Mouse (Mus musculus) midbrain, embryonic 15.5 days (tissue): ENCODE data around the gene Plekhg6. TPM values are rescaled to one million over a fixed set of nuclear protein-coding genes. Genes with fewer than 3 reads are reported as not detected.

Experiments used
- ATAC-seq: fragments of 200-750 bp; cut with Nextera tagmentation; replicated peaks from 2 replicates; pipeline ENCODE4 v1.8.0; 2017; ENCODE audit warnings: moderate TSS enrichment
- H3K27ac ChIP-seq: fragments of 300-500 bp; sonication (generic); 2 replicates; pipeline ENCODE4 v1.5.1; 2015; ENCODE audit warnings: mild to moderate bottlenecking, inconsistent platforms
- H3K27me3 ChIP-seq: fragments of 300-500 bp; sonication (generic); replicated peaks from 2 replicates; pipeline ENCODE4 v1.6.1; 2015; ENCODE audit warnings: inconsistent platforms
- H3K36me3 ChIP-seq: fragments of 300-500 bp; sonication (generic); replicated peaks from 2 replicates; pipeline ENCODE4 v1.6.1; 2015; ENCODE audit warnings: inconsistent platforms
- H3K4me1 ChIP-seq: fragments of 300-500 bp; sonication (generic); 2 replicates; pipeline ENCODE4 v1.6.1; 2015; ENCODE audit warnings: inconsistent platforms
- H3K4me2 ChIP-seq: fragments of 300-500 bp; sonication (generic); 2 replicates; pipeline ENCODE4 v1.6.1; 2015; ENCODE audit warnings: inconsistent platforms, mild to moderate bottlenecking, moderate library complexity
- H3K4me3 ChIP-seq: fragments of 300-500 bp; sonication (generic); 2 replicates; pipeline ENCODE4 v1.5.1; 2015; ENCODE audit warnings: mild to moderate bottlenecking, inconsistent platforms
- H3K9ac ChIP-seq: fragments of 300-500 bp; sonication (generic); 2 replicates; pipeline ENCODE4 v1.6.1; 2015; ENCODE audit warnings: mild to moderate bottlenecking, inconsistent platforms
- H3K9me3 ChIP-seq: fragments of 300-500 bp; sonication (generic); 2 replicates; pipeline ENCODE4 v1.6.1; 2016; ENCODE audit warnings: inconsistent platforms
- WGBS: fragments of 180-500 bp; shearing (Covaris S2); methylation state at CpG from one replicate; pipeline ENCODE4 v1.1.7; 2015; ENCODE audit warnings: mixed read lengths; 5-methylcytosine and 5-hydroxymethylcytosine counted together
- polyA plus RNA-seq: library from polyadenylated mRNA; unstranded; fragments of >200 nt; fragmentation: Nextera tagmentation; extraction: Ambion mirVana; gene quantifications from 2 replicates; pipeline ENCODE4 v1.2.1, GENCODE M21; 2015

Gene Plekhg6
- polyA plus RNA-seq, 1 experiment from 2014 or later = 0.32 TPM

- Histone ChIP-seq H3K9ac (no peak overlapping the region), H3K9me3 (no peaks in the 10 kb centered on the region), H3K4me3 (no peak overlapping the region), H3K27me3 (no peaks in the 10 kb centered on the region), H3K4me1 (peaks cover 8% of the 10 kb centered on the region; the same call in 1 of the 2 replicates), H3K27ac (no peak overlapping the region), H3K36me3 (no peaks in the 10 kb centered on the region), H3K4me2 (no peak overlapping the region)
- no peak for ATAC-seq
- 74% methylated on average over 14 of the region's 14 CpGs for WGBS
Measured at GRCm38 (mm10) chr6:125333112-125333899, 47.3 kb downstream of the Plekhg6 start.

- 1% methylated on average over 39 of the region's 39 CpGs for WGBS
- peak; percentile 91 for ATAC-seq
- H3K27ac ChIP-seq = no peak overlapping the region
Measured at GRCm38 (mm10) chr6:125330626-125331326, 49.8 kb downstream of the Plekhg6 start.

DNA sequence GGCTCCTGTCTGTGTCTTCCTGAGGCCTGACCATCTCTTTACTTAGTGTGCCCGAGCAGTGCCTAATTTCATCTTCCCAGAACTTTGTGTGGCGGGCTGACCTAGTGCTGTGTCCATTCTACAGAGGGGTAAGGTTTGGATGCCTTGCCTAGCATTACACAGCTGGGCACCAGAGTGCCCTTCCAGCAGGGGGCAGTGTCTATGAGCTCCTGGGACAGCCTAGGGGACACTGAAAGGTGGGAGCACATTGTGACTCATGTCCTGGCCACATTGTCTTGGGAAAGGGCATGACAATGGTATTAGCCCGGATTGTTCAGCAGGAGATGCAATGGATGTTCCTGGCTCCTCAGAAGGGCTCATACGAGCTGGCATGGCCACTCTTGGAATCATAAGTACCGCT lies 52.4 kb downstream of the Plekhg6 start:
- 78% methylated on average over 5 of the region's 5 CpGs for WGBS
- no peak for ATAC-seq

More at GRCm38 (mm10) chr6:125330626-125331326, 49.8 kb downstream of the Plekhg6 start:
- peak overlapping the region; percentile 47 for H3K9ac ChIP-seq
- H3K4me1 ChIP-seq = peaks cover 8% of the 10 kb centered on the region; the same call in 1 of the 2 replicates
- no peaks in the 10 kb centered on the region for H3K9me3 ChIP-seq
- peak overlapping the region; percentile 91 for H3K4me2 ChIP-seq
- peak overlapping the region; percentile 54 for H3K4me3 ChIP-seq
- H3K36me3 ChIP-seq = no peaks in the 10 kb centered on the region
- no peaks in the 10 kb centered on the region for H3K27me3 ChIP-seq

GRCm38 (mm10) chr6:125325337-125325736 lies 55.3 kb downstream of the Plekhg6 start:
- peaks cover 28% of the 10 kb centered on the region for H3K27me3 ChIP-seq
- H3K36me3 ChIP-seq = no peaks in the 10 kb centered on the region
- peaks cover 6% of the 10 kb centered on the region for H3K4me1 ChIP-seq
- no peak overlapping the region for H3K9ac ChIP-seq
- no peak overlapping the region for H3K27ac ChIP-seq
- 71% methylated on average over 6 of the region's 6 CpGs for WGBS
- H3K4me2 ChIP-seq = no peak overlapping the region
- H3K4me3 ChIP-seq = no peak overlapping the region
- no peaks in the 10 kb centered on the region for H3K9me3 ChIP-seq
- ATAC-seq = no peak

More for the DNA sequence above, 52.4 kb downstream of the Plekhg6 start:
- Histone ChIP-seq H3K36me3 (no peaks in the 10 kb centered on the region), H3K4me1 (peaks cover 8% of the 10 kb centered on the region; the same call in 1 of the 2 replicates), H3K27me3 (no peaks in the 10 kb centered on the region), H3K4me3 (no peak overlapping the region), H3K27ac (no peak overlapping the region), H3K4me2 (no peak overlapping the region), H3K9ac (no peak overlapping the region), H3K9me3 (no peaks in the 10 kb centered on the region)

- ATAC-seq = no peak
- no peak overlapping the region for H3K9ac ChIP-seq
- H3K4me3 ChIP-seq = no peak overlapping the region
- peaks cover 5% of the 10 kb centered on the region; the same call in 1 of the 2 replicates for H3K4me1 ChIP-seq
- no peak overlapping the region for H3K4me2 ChIP-seq
- H3K36me3 ChIP-seq = no peaks in the 10 kb centered on the region
- no peaks in the 10 kb centered on the region for H3K9me3 ChIP-seq
- H3K27ac ChIP-seq = no peak overlapping the region
- WGBS = 69% methylated on average over 6 of the region's 6 CpGs
- peaks cover 35% of the 10 kb centered on the region for H3K27me3 ChIP-seq
Measured at GRCm38 (mm10) chr6:125323547-125323946, 57.0 kb downstream of the Plekhg6 start.

GRCm38 (mm10) chr6:125322794-125323193 lies 57.8 kb downstream of the Plekhg6 start:
- WGBS = 62% methylated on average over 13 of the region's 13 CpGs
- ATAC-seq = no peak
- no peak overlapping the region for H3K4me2 ChIP-seq
- H3K4me3 ChIP-seq = no peak overlapping the region
- peaks cover 35% of the 10 kb centered on the region for H3K27me3 ChIP-seq
- no peaks in the 10 kb centered on the region for H3K36me3 ChIP-seq
- peaks cover 5% of the 10 kb centered on the region; the same call in 1 of the 2 replicates for H3K4me1 ChIP-seq
- H3K9me3 ChIP-seq = no peaks in the 10 kb centered on the region
- H3K9ac ChIP-seq = no peak overlapping the region
- no peak overlapping the region for H3K27ac ChIP-seq

- Histone ChIP-seq H3K27ac (no peak overlapping the region), H3K36me3 (no peaks in the 10 kb centered on the region), H3K4me1 (peaks cover 5% of the 10 kb centered on the region; the same call in 1 of the 2 replicates), H3K9me3 (no peaks in the 10 kb centered on the region), H3K4me2 (no peak overlapping the region), H3K9ac (no peak overlapping the region), H3K4me3 (no peak overlapping the region), H3K27me3 (peaks cover 35% of the 10 kb centered on the region)
- 7% methylated on average over 26 of the region's 26 CpGs for WGBS
- ATAC-seq = no peak
Measured at GRCm38 (mm10) chr6:125321114-125321855, 59.3 kb downstream of the Plekhg6 start.

- Histone ChIP-seq H3K9me3 (no peaks in the 10 kb centered on the region), H3K4me1 (peaks cover 5% of the 10 kb centered on the region; the same call in 1 of the 2 replicates), H3K4me3 (no peak within 1 kb of the TSS), H3K27ac (no peak within 1 kb of the TSS), H3K9ac (no peak within 1 kb of the TSS), H3K27me3 (peaks cover 35% of the 10 kb centered on the region), H3K36me3 (no peaks in the 10 kb centered on the region), H3K4me2 (no peak within 1 kb of the TSS)
- WGBS = 81% methylated on average over 1 of the region's 1 CpGs
- no peak for ATAC-seq
Measured at GRCm38 (mm10) chr6:125320323-125320722, 60.3 kb downstream of the Plekhg6 start, which contains the start of gene Scnn1a. Gene Scnn1a, plus strand, starts transcription at chr6:125320659.

- ATAC-seq = no peak
- Histone ChIP-seq H3K4me1 (peaks cover 5% of the 10 kb centered on the region; the same call in 1 of the 2 replicates), H3K27me3 (peaks cover 35% of the 10 kb centered on the region), H3K4me2 (no peak overlapping the region), H3K36me3 (no peaks in the 10 kb centered on the region), H3K4me3 (no peak overlapping the region), H3K9me3 (no peaks in the 10 kb centered on the region), H3K9ac (no peak overlapping the region), H3K27ac (no peak overlapping the region)
Measured at GRCm38 (mm10) chr6:125319919-125320296, 60.7 kb downstream of the Plekhg6 start.

GRCm38 (mm10) chr6:125318981-125319918 lies 61.3 kb downstream of the Plekhg6 start:
- Histone ChIP-seq H3K27ac (no peak overlapping the region), H3K36me3 (no peaks in the 10 kb centered on the region), H3K27me3 (peaks cover 35% of the 10 kb centered on the region), H3K4me1 (peaks cover 7% of the 10 kb centered on the region), H3K4me2 (no peak overlapping the region), H3K4me3 (no peak overlapping the region), H3K9me3 (no peaks in the 10 kb centered on the region), H3K9ac (no peak overlapping the region)
- WGBS = 70% methylated on average over 15 of the region's 15 CpGs
- ATAC-seq = no peak

DNA sequence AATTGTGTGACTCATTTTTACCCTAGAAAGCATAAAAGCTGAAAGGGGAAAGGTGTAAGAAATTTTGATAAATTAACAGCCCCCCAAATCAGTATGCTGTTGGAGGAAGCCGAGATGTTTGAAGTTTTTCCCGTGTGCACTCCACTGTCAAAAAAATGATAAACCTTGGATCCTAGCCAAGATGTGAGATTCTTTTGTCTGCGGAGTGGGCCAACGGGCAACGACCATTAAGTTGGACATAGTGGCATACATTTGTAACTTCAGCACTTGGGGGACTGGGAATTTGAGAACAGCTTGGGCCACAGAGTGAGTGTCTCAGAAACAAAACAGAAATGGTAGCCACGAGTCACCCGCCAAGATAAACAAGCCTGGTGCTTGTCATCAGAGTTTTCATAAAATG lies 63.5 kb downstream of the Plekhg6 start:
- WGBS = 70% methylated on average over 7 of the region's 7 CpGs
- H3K36me3 ChIP-seq = no peaks in the 10 kb centered on the region
- ATAC-seq = no peak
- peaks cover 25% of the 10 kb centered on the region for H3K27me3 ChIP-seq
- no peak overlapping the region for H3K4me2 ChIP-seq
- H3K4me3 ChIP-seq = no peak overlapping the region
- H3K27ac ChIP-seq = no peak overlapping the region
- H3K4me1 ChIP-seq = peaks cover 20% of the 10 kb centered on the region
- no peak overlapping the region for H3K9ac ChIP-seq
- H3K9me3 ChIP-seq = no peaks in the 10 kb centered on the region
